Mouse (Mus musculus) hindbrain, postnatal 0 days (tissue): Measurements from ENCODE around the gene 4930426L09Rik. TPM values are rescaled to one million over a fixed set of nuclear protein-coding genes. Genes with fewer than 3 reads are reported as not detected.

Experiments used
- ATAC-seq: fragments of 200-750 bp; cut with Nextera tagmentation; 2 replicates; pipeline ENCODE4 v1.8.0; 2017; ENCODE audit warnings: mild to moderate bottlenecking, moderate TSS enrichment, moderate library complexity
- DNase-seq: peaks from one replicate; pipeline ENCODE4 v3.0.0-alpha.2; 2015; ENCODE audit warnings: low spot score
- H3K27ac ChIP-seq: fragments of 300-500 bp; sonication (generic); 2 replicates; pipeline ENCODE4 v1.5.1; 2014; ENCODE audit warnings: mild to moderate bottlenecking
- H3K27me3 ChIP-seq: fragments of 300-500 bp; sonication (generic); 2 replicates; pipeline ENCODE4 v1.6.1; 2014; ENCODE audit warnings: low read length, mixed read lengths; ENCODE audit not compliant: insufficient read depth
- H3K36me3 ChIP-seq: fragments of 300-500 bp; sonication (generic); 2 replicates; pipeline ENCODE4 v1.6.1; 2014; ENCODE audit warnings: low read length, mixed read lengths; ENCODE audit not compliant: insufficient read depth
- H3K4me1 ChIP-seq: fragments of 300-500 bp; sonication (generic); 2 replicates; pipeline ENCODE4 v1.6.1; 2014; ENCODE audit warnings: antibody characterized with exemption, low read length, mixed read lengths; ENCODE audit not compliant: insufficient read depth
- H3K4me2 ChIP-seq: fragments of 300-500 bp; sonication (generic); 2 replicates; pipeline ENCODE4 v1.6.1; 2014; ENCODE audit warnings: low read depth, mild to moderate bottlenecking, low read length, moderate library complexity, mixed read lengths
- H3K4me3 ChIP-seq: fragments of 300-500 bp; sonication (generic); 2 replicates; pipeline ENCODE4 v1.5.1; 2014; ENCODE audit warnings: low read length
- H3K9ac ChIP-seq: fragments of 300-500 bp; sonication (generic); replicated peaks from 2 replicates; pipeline ENCODE4 v1.6.1; 2014; ENCODE audit warnings: mild to moderate bottlenecking, low read length, moderate library complexity, mixed read lengths
- H3K9me3 ChIP-seq: fragments of 300-500 bp; sonication (generic); 2 replicates; pipeline ENCODE4 v1.6.1; 2016; ENCODE audit warnings: low read length, mixed read lengths
- CTCF ChIP-seq: IDR thresholded peaks from 2 replicates; pipeline ENCODE4 v1.5.1; 2016; ENCODE audit warnings: antibody characterized with exemption, control low read depth, low read depth
- WGBS: fragments of 180-500 bp; shearing (Covaris S2); extraction: QIAGEN DNeasy Blood & Tissue Kit; methylation state at CpG from one replicate; pipeline ENCODE4 v1.1.7; 2014; 5-methylcytosine and 5-hydroxymethylcytosine counted together
- polyA plus RNA-seq: library from polyadenylated mRNA; unstranded; fragments of >200 nt; fragmentation: Nextera tagmentation; extraction: Ambion mirVana; gene quantifications from 2 replicates; pipeline ENCODE4 v1.2.1, GENCODE M21; 2015
- total RNA-seq: library from RNA; depleted of rRNA; stranded (reverse); fragments of >200 nt; gene quantifications from 2 replicates; pipeline ENCODE4 v1.2.3, GENCODE M21; 2014

4930426L09Rik gene
- total and polyA plus RNA-seq, 2 experiments from 2014 or later: 0.76 to 2.0 TPM

GRCm38 (mm10) chr2:18956424-18956823 lies 41.7 kb upstream of the 4930426L09Rik start:
- no peak overlapping the region for H3K4me3 ChIP-seq
- H3K4me2 ChIP-seq: no peak overlapping the region
- H3K27ac ChIP-seq: no peak overlapping the region
- H3K9ac ChIP-seq: no peak overlapping the region
- no peak for ATAC-seq
- no peaks in the 10 kb centered on the region for H3K36me3 ChIP-seq
- no peaks in the 10 kb centered on the region for H3K27me3 ChIP-seq
- 78% methylated on average over 3 of the region's 3 CpGs for WGBS
- no peak for DNase-seq
- TF ChIP-seq CTCF: no peak
- H3K4me1 ChIP-seq: no peaks in the 10 kb centered on the region
- no peaks in the 10 kb centered on the region for H3K9me3 ChIP-seq

- H3K36me3 ChIP-seq: no peaks in the 10 kb centered on the region
- no peaks in the 10 kb centered on the region for H3K27me3 ChIP-seq
- no peak overlapping the region for H3K4me2 ChIP-seq
- 57% methylated on average over 7 of the region's 7 CpGs for WGBS
- TF ChIP-seq CTCF: no peak
- no peak overlapping the region for H3K27ac ChIP-seq
- H3K9me3 ChIP-seq: no peaks in the 10 kb centered on the region
- no peaks in the 10 kb centered on the region for H3K4me1 ChIP-seq
- DNase-seq: no peak
- H3K4me3 ChIP-seq: no peak overlapping the region
- no peak overlapping the region for H3K9ac ChIP-seq
- ATAC-seq: no peak
Observed at GRCm38 (mm10) chr2:18956945-18957344, 41.2 kb upstream of the 4930426L09Rik start.

- Histone ChIP-seq H3K9ac (no peak overlapping the region), H3K4me3 (no peak overlapping the region), H3K36me3 (no peaks in the 10 kb centered on the region), H3K4me2 (no peak overlapping the region), H3K27me3 (no peaks in the 10 kb centered on the region), H3K4me1 (no peaks in the 10 kb centered on the region), H3K9me3 (no peaks in the 10 kb centered on the region), H3K27ac (no peak overlapping the region)
- no peak for TF ChIP-seq CTCF
- no peak for DNase-seq
- WGBS: 91% methylated on average over 7 of the region's 7 CpGs
- ATAC-seq: no peak
Observed at GRCm38 (mm10) chr2:18957459-18957858, 40.7 kb upstream of the 4930426L09Rik start.

GRCm38 (mm10) chr2:18958044-18958443 lies 40.1 kb upstream of the 4930426L09Rik start:
- DNase-seq (no peak), ATAC-seq (no peak)
- WGBS: 76% methylated on average over 9 of the region's 9 CpGs
- H3K4me3 ChIP-seq: no peak overlapping the region
- no peak overlapping the region for H3K4me2 ChIP-seq
- no peaks in the 10 kb centered on the region for H3K9me3 ChIP-seq
- no peaks in the 10 kb centered on the region for H3K4me1 ChIP-seq
- no peaks in the 10 kb centered on the region for H3K36me3 ChIP-seq
- no peak overlapping the region for H3K9ac ChIP-seq
- H3K27ac ChIP-seq: no peak overlapping the region
- no peaks in the 10 kb centered on the region for H3K27me3 ChIP-seq
- no peak for TF ChIP-seq CTCF

- H3K36me3 ChIP-seq: no peaks in the 10 kb centered on the region
- no peaks in the 10 kb centered on the region for H3K4me1 ChIP-seq
- H3K9ac ChIP-seq: no peak overlapping the region
- no peak overlapping the region for H3K4me2 ChIP-seq
- H3K4me3 ChIP-seq: no peak overlapping the region
- no peaks in the 10 kb centered on the region for H3K9me3 ChIP-seq
- 92% methylated on average over 5 of the region's 5 CpGs for WGBS
- DNase-seq (no peak), ATAC-seq (no peak)
- TF ChIP-seq CTCF: no peak
- H3K27me3 ChIP-seq: no peaks in the 10 kb centered on the region
- no peak overlapping the region for H3K27ac ChIP-seq
Observed at GRCm38 (mm10) chr2:18958501-18958900, 39.6 kb upstream of the 4930426L09Rik start.

GRCm38 (mm10) chr2:18959008-18959407 lies 39.1 kb upstream of the 4930426L09Rik start:
- H3K4me2 ChIP-seq: no peak overlapping the region
- no peak for TF ChIP-seq CTCF
- no peak for ATAC-seq
- no peak overlapping the region for H3K27ac ChIP-seq
- no peaks in the 10 kb centered on the region for H3K9me3 ChIP-seq
- no peak for DNase-seq
- H3K9ac ChIP-seq: no peak overlapping the region
- no peaks in the 10 kb centered on the region for H3K4me1 ChIP-seq
- WGBS: 93% methylated on average over 6 of the region's 6 CpGs
- no peaks in the 10 kb centered on the region for H3K36me3 ChIP-seq
- no peaks in the 10 kb centered on the region for H3K27me3 ChIP-seq
- no peak overlapping the region for H3K4me3 ChIP-seq

GRCm38 (mm10) chr2:18959558-18959957 lies 38.6 kb upstream of the 4930426L09Rik start:
- H3K27ac ChIP-seq: no peak overlapping the region
- H3K27me3 ChIP-seq: no peaks in the 10 kb centered on the region
- ATAC-seq (no peak), DNase-seq (no peak)
- H3K4me2 ChIP-seq: no peak overlapping the region
- H3K36me3 ChIP-seq: no peaks in the 10 kb centered on the region
- TF ChIP-seq CTCF: no peak
- H3K4me3 ChIP-seq: no peak overlapping the region
- WGBS: 93% methylated on average over 5 of the region's 5 CpGs
- no peaks in the 10 kb centered on the region for H3K4me1 ChIP-seq
- H3K9ac ChIP-seq: no peak overlapping the region
- H3K9me3 ChIP-seq: no peaks in the 10 kb centered on the region
